Mouse (Mus musculus) ES-Bruce4 (cell line): Measurements from ENCODE around the gene Spata18.

ENCODE experiments used
- CTCF ChIP-seq: IDR thresholded peaks from one replicate; pipeline ENCODE4 v1.8.1; 2011; ENCODE audit warnings: low read depth, low read length
- EP300 ChIP-seq: IDR thresholded peaks from 2 replicates; pipeline ENCODE4 v1.6.1; 2011; ENCODE audit warnings: low read depth, low read length; ENCODE audit not compliant: insufficient read depth

GRCm38 (mm10) chr5:73721682-73722282 is 70.6 kb downstream of the Spata18 start:
- TF ChIP-seq CTCF (no peak), EP300 (no peak)
